In genomic region chr5:85754227-85754626, GRCm38 (mm10) we compare ENCODE assay signal across 25 mouse cellular contexts.
DNase-seq lines count a peak whose midpoint lies in the region; ATAC-seq and TF ChIP-seq lines count a peak whose summit lies in the region.
"Had no signal": no experiment of that assay in that cellular context is flagged by ENCODE, and none has a peak within 500 bp of the region (broad histone marks: within the 10 kb centered on the region; RNA-seq: fewer than 3 reads in every experiment).

No protein-coding gene starts in this region.

- 79% methylated on average over 12 of the region's 12 CpGs for WGBS in midbrain, postnatal 0 days
- 84% methylated on average over 12 of the region's 12 CpGs for WGBS in midbrain, embryonic 13.5 days
- 69% methylated on average over 12 of the region's 12 CpGs for WGBS in hindbrain, postnatal 0 days

- ATAC-seq in midbrain, postnatal 0 days (ENCODE audit: low FRiP score): no peak
- no peak; the same call in 1 of the 2 replicates for ATAC-seq in midbrain, embryonic 13.5 days
- ATAC-seq in hindbrain, postnatal 0 days: no peak
- ATAC-seq: activated CD4-positive, CD25-positive, alpha-beta regulatory T cell, adult 4 months; forebrain, postnatal 0 days; liver, postnatal 0 days had no signal

- 0 out of 2 replicates have a peak overlapping the region, but pooled peaks have one; percentile 4 for H3K4me2 ChIP-seq in midbrain, postnatal 0 days (ENCODE audit: low read depth, low read length, poor library complexity, severe bottlenecking)
- H3K4me2 ChIP-seq in midbrain, embryonic 13.5 days (replicated peaks): no peak overlapping the region
- H3K4me2 ChIP-seq in hindbrain, postnatal 0 days (ENCODE audit: low read depth, low read length): peak overlapping the region; percentile 16; the same call in 1 of the 2 replicates
- H3K4me2 ChIP-seq: neural tube, embryonic 13.5 days had no signal

- no peak overlapping the region for H3K4me3 ChIP-seq in midbrain, postnatal 0 days (ENCODE audit: low read depth, low read length)
- no peak overlapping the region for H3K4me3 ChIP-seq in midbrain, embryonic 13.5 days (replicated peaks)
- H3K4me3 ChIP-seq in hindbrain, postnatal 0 days (ENCODE audit: low read length): no peak overlapping the region
- H3K4me3 ChIP-seq: limb, embryonic 10.5 days; megakaryocyte, embryonic 14.5 days; neural tube, embryonic 13.5 days had no signal

- no peaks in the 10 kb centered on the region for H3K36me3 ChIP-seq in midbrain, postnatal 0 days (ENCODE audit: insufficient read depth, low read length)
- no peaks in the 10 kb centered on the region for H3K36me3 ChIP-seq in midbrain, embryonic 13.5 days
- no peaks in the 10 kb centered on the region for H3K36me3 ChIP-seq in hindbrain, postnatal 0 days (ENCODE audit: insufficient read depth, low read length)
- H3K36me3 ChIP-seq: G1E; limb, embryonic 10.5 days; neural tube, embryonic 13.5 days had no signal

- no peaks in the 10 kb centered on the region for H3K27me3 ChIP-seq in midbrain, postnatal 0 days (ENCODE audit: insufficient read depth, low read length)
- H3K27me3 ChIP-seq in midbrain, embryonic 13.5 days: no peaks in the 10 kb centered on the region
- no peaks in the 10 kb centered on the region for H3K27me3 ChIP-seq in hindbrain, postnatal 0 days (ENCODE audit: insufficient read depth, low read length)
- H3K27me3 ChIP-seq: megakaryocyte, embryonic 14.5 days; neural tube, embryonic 13.5 days had no signal

- H3K27ac ChIP-seq in midbrain, postnatal 0 days (ENCODE audit: low read depth, low read length): no peak overlapping the region
- H3K27ac ChIP-seq in midbrain, embryonic 13.5 days: no peak overlapping the region
- H3K27ac ChIP-seq in hindbrain, postnatal 0 days: no peak overlapping the region
- H3K27ac ChIP-seq: limb, embryonic 10.5 days; neural tube, embryonic 13.5 days had no signal

- H3K4me1 ChIP-seq in midbrain, postnatal 0 days (ENCODE audit: insufficient read depth, low read length): no peaks in the 10 kb centered on the region
- H3K4me1 ChIP-seq in midbrain, embryonic 13.5 days (replicated peaks): no peaks in the 10 kb centered on the region
- H3K4me1 ChIP-seq in hindbrain, postnatal 0 days (ENCODE audit: insufficient read depth, low read length): no peaks in the 10 kb centered on the region
- H3K4me1 ChIP-seq: limb, embryonic 10.5 days; megakaryocyte, embryonic 14.5 days had no signal

- H3K9ac ChIP-seq in midbrain, postnatal 0 days (replicated peaks; ENCODE audit: low read length, poor library complexity, severe bottlenecking): no peak overlapping the region
- H3K9ac ChIP-seq in midbrain, embryonic 13.5 days (replicated peaks): no peak overlapping the region
- H3K9ac ChIP-seq in hindbrain, postnatal 0 days (replicated peaks; ENCODE audit: low read length): no peak overlapping the region
- H3K9ac ChIP-seq: forebrain, postnatal 0 days; liver, postnatal 0 days; neural tube, embryonic 13.5 days had no signal

- DNase-seq in frontal cortex, postnatal 36 days (ENCODE audit: low spot score in 2 of 2): peak; percentile 6 to 14
- DNase-seq in frontal cortex, postnatal 10 days (ENCODE audit: low spot score in 2 of 2): no peak
- DNase-seq in midbrain, postnatal 0 days (ENCODE audit: low spot score): no peak
- no peak for DNase-seq in hindbrain, postnatal 0 days (ENCODE audit: low spot score)
- peak; percentile 21 to 28 for DNase-seq in layer of hippocampus, postnatal 25 days (ENCODE audit: extremely low spot score in 1 of 2, low spot score in 1 of 2)
- DNase-seq in c-Kit-positive CD71-positive TER-119-positive erythroid progenitor cells, embryonic 14.5 days (ENCODE audit: low spot score): no peak
- DNase-seq in lung, postnatal 14 days: no peak
- DNase-seq: adrenal gland, postnatal 10 days; cerebellum, adult 11-12 months; cerebellum, postnatal 25 days; embryo, embryonic 11 days; forebrain, postnatal 0 days; gastrocnemius, postnatal 10 days; heart, adult 11 months; heart, postnatal 36 days; kidney, adult 11 months; kidney, postnatal 10 days; liver, postnatal 0 days; lung, postnatal 10 days had no signal

- no peaks in the 10 kb centered on the region for H3K9me3 ChIP-seq in midbrain, postnatal 0 days (ENCODE audit: low read length)
- H3K9me3 ChIP-seq in midbrain, embryonic 13.5 days: no peaks in the 10 kb centered on the region
- H3K9me3 ChIP-seq in hindbrain, postnatal 0 days (ENCODE audit: low read length): no peaks in the 10 kb centered on the region
- H3K9me3 ChIP-seq: limb, embryonic 10.5 days; neural tube, embryonic 13.5 days had no signal

- no peak for TF ChIP-seq CTCF in midbrain, postnatal 0 days (IDR thresholded peaks at IDR 0.05)
- TF ChIP-seq CTCF in hindbrain, postnatal 0 days (IDR thresholded peaks at IDR 0.05; ENCODE audit: low read depth): no peak

Comparison
In these comparisons a context has a peak if more than half of its experiments do, and no peak if none do; other contexts are left out.
1. DNase-seq: peak in frontal cortex, postnatal 36 days (2 of 2) and layer of hippocampus, postnatal 25 days (2 of 2); none in frontal cortex, postnatal 10 days (0 of 2), midbrain, postnatal 0 days (single experiment), hindbrain, postnatal 0 days (single experiment), c-Kit-positive CD71-positive TER-119-positive erythroid progenitor cells, embryonic 14.5 days (single experiment) and lung, postnatal 14 days (single experiment).